In the genomic region with DNA sequence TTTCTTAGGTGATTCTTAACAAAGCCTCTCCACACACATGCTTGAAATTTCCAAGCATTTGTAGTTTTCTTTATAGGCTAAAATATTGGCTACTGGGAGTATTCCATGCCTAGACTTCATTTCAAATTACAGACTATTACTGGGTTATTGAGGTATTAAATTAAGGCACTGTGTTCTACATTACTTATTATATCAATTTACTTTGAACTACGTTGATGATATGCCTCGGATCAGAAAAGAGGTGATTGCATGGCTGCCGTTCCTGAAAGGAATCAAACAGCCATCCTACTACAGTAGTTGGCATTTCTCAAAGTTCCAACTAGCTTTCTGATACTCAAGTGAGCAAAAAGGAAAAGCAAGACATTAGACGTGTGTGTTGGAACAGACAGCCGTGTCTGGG, we compare ENCODE assay signal across 23 mouse cellular contexts. TPM values are rescaled to one million over a fixed set of nuclear protein-coding genes. Genes with fewer than 3 reads are reported as not detected.
DNase-seq lines count a peak whose midpoint lies in the region; ATAC-seq and TF ChIP-seq lines count a peak whose summit lies in the region.
"Had no signal": no experiment of that assay in that cellular context is flagged by ENCODE, and none has a peak within 500 bp of the region (broad histone marks: within the 10 kb centered on the region; RNA-seq: fewer than 3 reads in every experiment).

No protein-coding gene starts in this region.

- H3K4me2 ChIP-seq in heart, postnatal 0 days (ENCODE audit: low read depth, low read length): 0 out of 2 replicates have a peak overlapping the region, but pooled peaks have one; percentile 10
- H3K4me2 ChIP-seq in heart, embryonic 12.5 days: no peak overlapping the region
- H3K4me2 ChIP-seq in neural tube, embryonic 15.5 days: no peak overlapping the region
- H3K4me2 ChIP-seq in myocyte (ENCODE audit: low read depth): peak overlapping the region; percentile 66
- H3K4me2 ChIP-seq: limb, embryonic 15.5 days had no signal

- peaks cover 54% of the 10 kb centered on the region for H3K79me2 ChIP-seq in myocyte (ENCODE audit: control insufficient read depth, insufficient read depth)

- ATAC-seq in heart, postnatal 0 days (ENCODE audit: insufficient read depth, low read depth): no peak
- ATAC-seq in heart, embryonic 12.5 days (ENCODE audit: insufficient number of reproducible peaks, low FRiP score): no peak
- ATAC-seq in neural tube, embryonic 15.5 days (ENCODE audit: low FRiP score): no peak
- ATAC-seq in cerebellum, adult (ENCODE audit: insufficient number of reproducible peaks, low FRiP score, low TSS enrichment): no peak

- H3K4me1 ChIP-seq in heart, postnatal 0 days (ENCODE audit: control insufficient read depth, insufficient read depth): peaks cover 9% of the 10 kb centered on the region
- H3K4me1 ChIP-seq in heart, embryonic 12.5 days (replicated peaks): peaks cover 12% of the 10 kb centered on the region
- peaks cover 27% of the 10 kb centered on the region for H3K4me1 ChIP-seq in neural tube, embryonic 15.5 days

- no peak for TF ChIP-seq EP300 in heart, postnatal 0 days (IDR thresholded peaks at IDR 0.05; ENCODE audit: low read depth)

- H3K9ac ChIP-seq in heart, postnatal 0 days (replicated peaks; ENCODE audit: low read depth, low read length): no peak overlapping the region
- H3K9ac ChIP-seq in heart, embryonic 12.5 days: no peak overlapping the region
- no peak overlapping the region for H3K9ac ChIP-seq in neural tube, embryonic 15.5 days (replicated peaks)
- H3K9ac ChIP-seq: limb, embryonic 15.5 days had no signal

- no peak for TF ChIP-seq POLR2A in myocyte (IDR thresholded peaks at IDR 0.05; ENCODE audit: insufficient read length, low read depth)

- no peak for TF ChIP-seq CTCF in heart, postnatal 0 days (IDR thresholded peaks at IDR 0.05; ENCODE audit: low read depth)

- no peak overlapping the region for H3K4me3 ChIP-seq in heart, postnatal 0 days (ENCODE audit: low read depth, low read length)
- H3K4me3 ChIP-seq in heart, embryonic 12.5 days: no peak overlapping the region
- H3K4me3 ChIP-seq in neural tube, embryonic 15.5 days (replicated peaks): no peak overlapping the region
- H3K4me3 ChIP-seq in myocyte: no peak overlapping the region
- H3K4me3 ChIP-seq: limb, embryonic 15.5 days; midbrain, embryonic 10.5 days had no signal

- no peaks in the 10 kb centered on the region for H3K9me3 ChIP-seq in heart, postnatal 0 days (replicated peaks; ENCODE audit: control insufficient read depth, low read length)
- no peaks in the 10 kb centered on the region for H3K9me3 ChIP-seq in heart, embryonic 12.5 days (replicated peaks)
- no peaks in the 10 kb centered on the region for H3K9me3 ChIP-seq in neural tube, embryonic 15.5 days (replicated peaks)
- H3K9me3 ChIP-seq: limb, embryonic 15.5 days; midbrain, embryonic 10.5 days had no signal

- H3ac ChIP-seq in myocyte (ENCODE audit: control insufficient read depth, insufficient read length): no peak overlapping the region

- DNase-seq in heart, postnatal 0 days (ENCODE audit: low spot score): no peak
- DNase-seq in neural tube, embryonic 10.5 days (ENCODE audit: extremely low spot score, low spot score): peak; percentile 19
- DNase-seq in NIH3T3 (ENCODE audit: low read depth): peak; percentile 48
- DNase-seq in urinary bladder, postnatal 25 days (ENCODE audit: low spot score): no peak
- DNase-seq: adrenal gland, postnatal 36 days; cerebellum, adult 18-20 months; cerebellum, postnatal 14 days; gastrocnemius, postnatal 36 days; kidney, adult 11 months; kidney, postnatal 4 days; layer of hippocampus, adult 9-11 months; left cerebral cortex, postnatal 4 days; lung, adult 18-20 months; lung, postnatal 10 days; retina, postnatal 1 day; right cerebral cortex, postnatal 25 days; spleen, adult 18-20 months had no signal

- H3K27ac ChIP-seq in heart, postnatal 0 days (ENCODE audit: low read depth): no peak overlapping the region
- H3K27ac ChIP-seq in heart, embryonic 12.5 days (ENCODE audit: poor library complexity, severe bottlenecking): no peak overlapping the region
- no peak overlapping the region for H3K27ac ChIP-seq in neural tube, embryonic 15.5 days (replicated peaks)
- H3K27ac ChIP-seq: limb, embryonic 15.5 days; midbrain, embryonic 10.5 days had no signal

- H3K27me3 ChIP-seq in heart, postnatal 0 days (ENCODE audit: control insufficient read depth, insufficient read depth, low read length): 0 out of 2 replicates have a peak, but pooled peaks cover 3% of the 10 kb centered on the region
- H3K27me3 ChIP-seq in heart, embryonic 12.5 days (replicated peaks): peaks cover 43% of the 10 kb centered on the region
- peaks cover 71% of the 10 kb centered on the region for H3K27me3 ChIP-seq in neural tube, embryonic 15.5 days (replicated peaks)
- no peaks in the 10 kb centered on the region for H3K27me3 ChIP-seq in myocyte (ENCODE audit: control insufficient read depth, insufficient read depth, insufficient read length)

- no peaks in the 10 kb centered on the region for H3K36me3 ChIP-seq in heart, postnatal 0 days (replicated peaks; ENCODE audit: control insufficient read depth, insufficient read depth, low read length)
- H3K36me3 ChIP-seq in heart, embryonic 12.5 days: no peaks in the 10 kb centered on the region
- H3K36me3 ChIP-seq in neural tube, embryonic 15.5 days: no peaks in the 10 kb centered on the region
- no peaks in the 10 kb centered on the region for H3K36me3 ChIP-seq in myocyte (ENCODE audit: control insufficient read depth, insufficient read depth)
- H3K36me3 ChIP-seq: limb, embryonic 15.5 days; midbrain, embryonic 10.5 days had no signal

- WGBS in heart, postnatal 0 days: 69% methylated on average over 5 of the region's 5 CpGs
- WGBS in heart, embryonic 12.5 days: 22% methylated on average over 5 of the region's 5 CpGs
- 13% methylated on average over 5 of the region's 5 CpGs for WGBS in neural tube, embryonic 15.5 days

TF ChIP-seq in myocyte, 11 proteins besides CTCF, POLR2A, EP300 and RAD21:
- no peak for TF ChIP-seq POLR2AphosphoS2 (IDR thresholded peaks at IDR 0.05; ENCODE audit: insufficient read length, low read depth)
- TF ChIP-seq CEBPB (IDR thresholded peaks at IDR 0.05; ENCODE audit: insufficient read depth, poor library complexity, severe bottlenecking): no peak
- TF ChIP-seq REST (IDR thresholded peaks at IDR 0.05; ENCODE audit: insufficient read depth, insufficient read length): no peak
- TF ChIP-seq TCF12 (IDR thresholded peaks at IDR 0.05; ENCODE audit: insufficient read depth, poor library complexity, severe bottlenecking): no peak
- no peak for TF ChIP-seq MYOG (IDR thresholded peaks at IDR 0.05; ENCODE audit: control insufficient read depth in 1 of 3, insufficient read depth in 1 of 3, insufficient read length in 2 of 3, low read depth in 2 of 3)
- TF ChIP-seq MAX (IDR thresholded peaks at IDR 0.05; ENCODE audit: low read depth): no peak
- no peak for TF ChIP-seq E2F4 (IDR thresholded peaks at IDR 0.05; ENCODE audit: insufficient read depth)
- TF ChIP-seq TCF3 (IDR thresholded peaks at IDR 0.05; ENCODE audit: insufficient read length, low read depth): no peak
- no peak for TF ChIP-seq MYOD1 (IDR thresholded peaks at IDR 0.05; ENCODE audit: control insufficient read depth in 1 of 3, insufficient read length in 2 of 3, low read depth in 2 of 3)
TF ChIP-seq in myocyte: peak in this region for 0.

RNA-seq across cellular contexts. Expression of a gene that starts 4.7 kb away (rescaled TPM):
- 25.5 and 52.5 TPM in 2 replicates for total RNA-seq in heart, postnatal 0 days (2014; rRNA removed; ENCODE audit: low replicate concordance)
- 16.6 and 17.5 TPM in 2 replicates for polyA plus RNA-seq in heart, postnatal 0 days (2015; fragmentation: Nextera tagmentation; extraction: Ambion mirVana)
- 11.6 and 13.2 TPM in 2 replicates for polyA plus RNA-seq in heart, embryonic 12.5 days (2016; fragmentation: Nextera tagmentation; extraction: Ambion mirVana)
- 3.3 and 4.9 TPM in 2 replicates for polyA plus RNA-seq in neural tube, embryonic 15.5 days (2015; fragmentation: Nextera tagmentation; extraction: Ambion mirVana)
- polyA plus RNA-seq in myocyte (2012; fragmentation: generic; extraction: Trizol): 17.3 TPM

RNA-seq across cellular contexts. Expression of a gene that starts 14.1 kb away (rescaled TPM):
- total RNA-seq in heart, postnatal 0 days (2014; rRNA removed; ENCODE audit: low replicate concordance): 26.7 and 27.4 TPM in 2 replicates
- polyA plus RNA-seq in heart, postnatal 0 days (2015; fragmentation: Nextera tagmentation; extraction: Ambion mirVana): 19.4 and 20.3 TPM in 2 replicates
- polyA plus RNA-seq in heart, embryonic 12.5 days (2016; fragmentation: Nextera tagmentation; extraction: Ambion mirVana): 29.2 and 31.5 TPM in 2 replicates
- polyA plus RNA-seq in neural tube, embryonic 15.5 days (2015; fragmentation: Nextera tagmentation; extraction: Ambion mirVana): 28.5 and 30.9 TPM in 2 replicates
- polyA plus RNA-seq in myocyte (2012; fragmentation: generic; extraction: Trizol): 30.1 TPM

Comparison
In these comparisons a context has a peak if more than half of its experiments do, and no peak if none do; other contexts are left out.
1. H3K4me2 ChIP-seq: peak in heart, postnatal 0 days (single experiment) and myocyte (single experiment); none in heart, embryonic 12.5 days (single experiment) and neural tube, embryonic 15.5 days (single experiment).
2. DNase-seq: peak in neural tube, embryonic 10.5 days (single experiment) and NIH3T3 (single experiment); none in heart, postnatal 0 days (single experiment) and urinary bladder, postnatal 25 days (single experiment).